Mouse (Mus musculus): ENCODE data around the gene Olfr624. TPM values are rescaled to one million over a fixed set of nuclear protein-coding genes. Genes with fewer than 3 reads are reported as not detected.
"Not testable (repeated sequence)": the region's sequence is repeated elsewhere in the genome, so short reads cannot be mapped to it uniquely, and the experiment has no call there.

The Olfr624 gene
- 0.08 and 0.10 TPM in 2 replicates for polyA plus RNA-seq (2014; fragmentation: Nextera tagmentation; extraction: Ambion mirVana)

DNA sequence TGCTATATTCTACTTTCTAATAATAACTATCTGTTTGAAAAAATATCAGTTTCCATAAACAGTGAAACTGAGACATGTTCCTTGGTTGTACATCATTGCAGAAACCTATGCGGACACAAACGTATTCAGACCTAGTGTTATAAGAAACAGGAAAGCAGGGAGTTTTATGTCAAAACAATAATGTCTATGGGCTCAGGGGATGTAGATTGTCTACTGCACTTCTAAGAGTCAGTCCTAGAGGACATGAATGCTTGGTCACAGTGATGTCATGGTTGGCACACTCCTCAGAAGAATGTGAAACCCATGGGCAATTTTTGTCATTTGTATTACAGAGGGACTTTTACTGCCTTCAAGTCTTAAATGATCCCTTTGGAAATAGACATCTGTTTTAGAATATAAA lies at the start of gene Olfr624:
TSS of gene Olfr624 (minus strand) at position 101 of the 400 bp plus-strand sequence.
- WGBS = 95% methylated on average over 2 of the region's 2 CpGs

DNA sequence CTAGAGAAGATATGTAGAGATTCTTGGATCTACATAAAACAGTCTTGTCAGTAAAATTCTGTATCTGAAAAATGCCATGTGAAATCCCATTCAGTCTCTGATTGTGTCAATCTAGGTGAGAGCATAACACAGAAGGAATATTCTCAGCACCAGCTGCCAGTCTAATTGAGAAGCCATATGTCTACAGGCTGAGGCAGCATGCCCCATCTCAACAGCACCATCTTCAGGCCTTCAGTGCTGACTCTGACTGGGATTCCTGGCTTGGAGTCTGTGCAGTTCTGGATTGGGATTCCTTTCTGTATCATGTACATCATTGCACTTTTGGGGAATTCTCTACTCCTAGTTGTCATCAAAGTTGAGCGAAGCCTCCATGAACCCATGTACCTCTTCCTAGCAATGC lies 45.4 kb upstream of the Olfr624 start:
- not testable (repeated sequence) for ATAC-seq (ENCODE audit: insufficient number of reproducible peaks, low FRiP score, low TSS enrichment, low read depth); DNase-seq (ENCODE audit: low spot score); H3K4me2 ChIP-seq (ENCODE audit: low read depth, severe bottlenecking); H3K27me3 ChIP-seq (ENCODE audit: control insufficient read depth, insufficient read depth, low read length); H3K4me1 ChIP-seq (ENCODE audit: control insufficient read depth, insufficient read depth, low read length); H3K9ac ChIP-seq (ENCODE audit: low read length); H3K9me3 ChIP-seq (ENCODE audit: control insufficient read depth, low read length); H3K27ac ChIP-seq (replicated peaks; ENCODE audit: low read depth, low read length); H3K4me3 ChIP-seq (ENCODE audit: low read depth, low read length); H3K36me3 ChIP-seq (ENCODE audit: control insufficient read depth, insufficient read depth, low read length)
- WGBS = 85% methylated on average over 1 of the region's 1 CpGs

More for the DNA sequence above, at the start of gene Olfr624:
- no peaks in the 10 kb centered on the region for H3K4me1 ChIP-seq (ENCODE audit: control insufficient read depth, insufficient read depth, low read length)
- no peak within 1 kb of the TSS for H3K4me2 ChIP-seq (ENCODE audit: low read depth, severe bottlenecking)
- no peak within 1 kb of the TSS for H3K4me3 ChIP-seq (ENCODE audit: low read depth, low read length)
- no peak for ATAC-seq (ENCODE audit: insufficient number of reproducible peaks, low FRiP score, low TSS enrichment, low read depth)
- DNase-seq (ENCODE audit: low spot score) = no peak
- H3K27ac ChIP-seq (replicated peaks; ENCODE audit: low read depth, low read length) = no peak within 1 kb of the TSS
- no peak within 1 kb of the TSS for H3K9ac ChIP-seq (ENCODE audit: low read length)
- H3K27me3 ChIP-seq (ENCODE audit: control insufficient read depth, insufficient read depth, low read length) = no peaks in the 10 kb centered on the region
- no peaks in the 10 kb centered on the region for H3K36me3 ChIP-seq (ENCODE audit: control insufficient read depth, insufficient read depth, low read length)
- H3K9me3 ChIP-seq (ENCODE audit: control insufficient read depth, low read length) = no peaks in the 10 kb centered on the region

DNA sequence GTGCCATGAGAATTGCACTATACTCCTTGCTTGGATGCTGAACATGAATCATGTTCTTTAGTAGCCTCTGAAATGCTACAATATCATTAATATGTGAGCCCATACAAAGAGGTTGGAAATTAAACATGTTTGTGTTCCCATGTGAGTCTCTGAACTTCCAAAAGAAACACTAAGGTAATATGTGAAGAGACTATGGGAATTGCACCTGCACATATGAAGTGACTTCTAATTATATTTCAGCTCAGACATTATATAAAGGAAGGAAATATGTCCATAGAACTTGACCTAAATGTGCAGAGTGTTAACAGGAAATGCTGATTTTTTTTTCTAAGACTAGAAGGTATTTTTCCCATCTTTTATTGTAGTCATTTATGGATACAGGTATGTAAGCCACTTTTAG lies 43.4 kb upstream of the Olfr624 start, which contains the start of gene Olfr243:
TSS of gene Olfr243 (plus strand) at position 301 of the 400 bp plus-strand sequence.
- no peaks in the 10 kb centered on the region for H3K9me3 ChIP-seq (ENCODE audit: control insufficient read depth, low read length)
- H3K4me3 ChIP-seq (ENCODE audit: low read depth, low read length) = no peak within 1 kb of the TSS
- H3K27ac ChIP-seq (replicated peaks; ENCODE audit: low read depth, low read length) = no peak within 1 kb of the TSS
- DNase-seq (ENCODE audit: low spot score) = no peak
- no peaks in the 10 kb centered on the region for H3K27me3 ChIP-seq (ENCODE audit: control insufficient read depth, insufficient read depth, low read length)
- H3K9ac ChIP-seq (ENCODE audit: low read length) = no peak within 1 kb of the TSS
- no peak within 1 kb of the TSS for H3K4me2 ChIP-seq (ENCODE audit: low read depth, severe bottlenecking)
- no peaks in the 10 kb centered on the region for H3K4me1 ChIP-seq (ENCODE audit: control insufficient read depth, insufficient read depth, low read length)
- ATAC-seq (ENCODE audit: insufficient number of reproducible peaks, low FRiP score, low TSS enrichment, low read depth) = no peak
- no peaks in the 10 kb centered on the region for H3K36me3 ChIP-seq (ENCODE audit: control insufficient read depth, insufficient read depth, low read length)

DNA sequence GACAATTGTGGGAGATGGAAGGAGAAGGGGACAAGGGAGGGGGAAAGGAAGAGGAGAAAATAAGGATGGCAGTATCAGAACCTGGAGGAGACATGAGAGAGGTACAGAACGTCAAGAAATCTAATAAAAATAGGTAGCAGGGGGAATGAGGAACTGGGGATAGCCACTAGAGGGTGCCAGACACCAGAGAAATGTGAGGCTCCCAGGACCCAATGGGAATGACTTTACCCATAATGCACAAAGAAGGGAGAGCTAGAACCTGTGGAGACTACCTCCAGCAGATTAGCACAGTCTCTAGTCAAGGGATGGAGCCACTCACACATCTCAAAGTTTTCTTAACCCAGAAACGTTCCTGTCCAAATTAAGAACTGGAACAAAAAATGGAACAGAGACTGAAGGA lies 41.0 kb upstream of the Olfr624 start:
- ATAC-seq (ENCODE audit: insufficient number of reproducible peaks, low FRiP score, low TSS enrichment, low read depth) (no peak), DNase-seq (ENCODE audit: low spot score) (no peak)
- H3K4me3 ChIP-seq (ENCODE audit: low read depth, low read length) = no peak overlapping the region
- H3K9ac ChIP-seq (ENCODE audit: low read length) = no peak overlapping the region
- H3K36me3 ChIP-seq (ENCODE audit: control insufficient read depth, insufficient read depth, low read length) = no peaks in the 10 kb centered on the region
- 50% methylated on average over 2 of the region's 2 CpGs for WGBS
- H3K4me1 ChIP-seq (ENCODE audit: control insufficient read depth, insufficient read depth, low read length) = no peaks in the 10 kb centered on the region
- no peak overlapping the region for H3K4me2 ChIP-seq (ENCODE audit: low read depth, severe bottlenecking)
- no peaks in the 10 kb centered on the region for H3K27me3 ChIP-seq (ENCODE audit: control insufficient read depth, insufficient read depth, low read length)
- H3K27ac ChIP-seq (replicated peaks; ENCODE audit: low read depth, low read length) = no peak overlapping the region
- no peaks in the 10 kb centered on the region for H3K9me3 ChIP-seq (ENCODE audit: control insufficient read depth, low read length)

DNA sequence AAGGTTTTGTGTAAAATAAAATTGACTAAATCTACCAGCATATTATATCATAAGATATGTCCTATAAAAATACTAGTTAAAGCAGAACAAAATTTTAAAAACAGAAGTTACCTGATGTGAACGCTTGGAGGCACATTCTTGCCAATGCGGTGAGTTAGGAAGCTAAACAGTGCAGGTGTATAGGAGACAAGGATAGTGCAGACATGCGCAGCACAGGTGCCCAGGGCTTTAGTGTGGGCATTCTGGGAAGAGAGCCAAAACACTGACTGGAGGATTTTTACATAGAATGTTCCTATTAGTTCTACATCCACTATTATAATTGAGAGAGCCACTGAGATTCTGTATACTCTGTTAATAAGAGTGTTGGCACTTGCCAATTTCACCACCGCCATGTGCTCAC lies 28.5 kb upstream of the Olfr624 start:
- Histone ChIP-seq H3K36me3 (ENCODE audit: control insufficient read depth, insufficient read depth, low read length) (no peaks in the 10 kb centered on the region), H3K27me3 (ENCODE audit: control insufficient read depth, insufficient read depth, low read length) (no peaks in the 10 kb centered on the region), H3K4me3 (ENCODE audit: low read depth, low read length) (no peak overlapping the region), H3K9me3 (ENCODE audit: control insufficient read depth, low read length) (no peaks in the 10 kb centered on the region), H3K9ac (ENCODE audit: low read length) (no peak overlapping the region), H3K27ac (replicated peaks; ENCODE audit: low read depth, low read length) (no peak overlapping the region), H3K4me2 (ENCODE audit: low read depth, severe bottlenecking) (no peak overlapping the region), H3K4me1 (ENCODE audit: control insufficient read depth, insufficient read depth, low read length) (no peaks in the 10 kb centered on the region)
- no peak for DNase-seq (ENCODE audit: low spot score)
- no peak for ATAC-seq (ENCODE audit: insufficient number of reproducible peaks, low FRiP score, low TSS enrichment, low read depth)
- 90% methylated on average over 4 of the region's 4 CpGs for WGBS

DNA sequence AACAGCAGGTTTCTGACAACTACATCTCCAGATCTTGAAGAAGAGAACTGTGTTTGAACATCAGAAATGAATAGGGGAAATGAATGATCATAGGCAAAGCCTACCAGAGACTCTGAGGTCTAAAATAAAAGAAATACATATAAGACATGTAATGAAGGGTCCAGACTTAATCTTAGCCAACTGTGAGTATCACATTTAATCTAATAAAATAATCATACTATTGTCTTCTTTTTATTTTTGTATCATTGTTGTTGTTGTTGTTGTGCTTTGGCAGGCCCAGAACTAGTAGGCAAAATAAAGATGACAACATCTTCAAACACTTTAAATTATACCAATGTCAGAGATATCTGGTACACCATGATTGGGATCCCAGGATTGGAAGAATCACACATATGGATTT lies 11.4 kb upstream of the Olfr624 start, which contains the start of gene Olfr625-ps1:
TSS of gene Olfr625-ps1 (plus strand) at position 301 of the 400 bp plus-strand sequence.
- Histone ChIP-seq H3K4me3 (ENCODE audit: low read depth, low read length) (no peak within 1 kb of the TSS), H3K27ac (replicated peaks; ENCODE audit: low read depth, low read length) (no peak within 1 kb of the TSS), H3K4me2 (ENCODE audit: low read depth, severe bottlenecking) (no peak within 1 kb of the TSS), H3K36me3 (ENCODE audit: control insufficient read depth, insufficient read depth, low read length) (no peaks in the 10 kb centered on the region), H3K9me3 (ENCODE audit: control insufficient read depth, low read length) (no peaks in the 10 kb centered on the region), H3K4me1 (ENCODE audit: control insufficient read depth, insufficient read depth, low read length) (no peaks in the 10 kb centered on the region), H3K27me3 (ENCODE audit: control insufficient read depth, insufficient read depth, low read length) (no peaks in the 10 kb centered on the region), H3K9ac (ENCODE audit: low read length) (no peak within 1 kb of the TSS)
- DNase-seq (ENCODE audit: low spot score) (no peak), ATAC-seq (ENCODE audit: insufficient number of reproducible peaks, low FRiP score, low TSS enrichment, low read depth) (no peak)

DNA sequence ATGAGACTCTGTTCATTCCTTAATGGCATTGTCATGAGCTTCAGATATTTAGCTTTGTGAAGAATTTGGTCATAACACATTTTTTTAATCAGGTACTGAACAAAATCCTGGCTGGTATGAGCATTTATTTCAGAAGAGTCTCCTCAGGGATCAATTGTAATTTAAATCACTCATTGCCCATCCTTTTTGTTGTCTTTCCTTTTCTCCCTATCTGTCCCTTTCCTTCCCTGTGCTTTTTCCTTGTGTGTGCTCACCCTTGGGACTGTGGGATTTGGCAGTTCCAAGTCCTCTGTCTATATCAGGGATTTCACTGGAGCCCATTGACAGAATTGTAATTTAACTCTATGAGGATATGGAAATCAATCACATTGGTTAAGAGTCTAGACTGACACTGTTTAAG lies 7.4 kb downstream of the Olfr624 start, which contains the start of gene Olfr623:
TSS of gene Olfr623 (minus strand) at position 101 of the 400 bp plus-strand sequence.
- no peaks in the 10 kb centered on the region for H3K4me1 ChIP-seq (ENCODE audit: control insufficient read depth, insufficient read depth, low read length)
- H3K27ac ChIP-seq (replicated peaks; ENCODE audit: low read depth, low read length) = no peak within 1 kb of the TSS
- no peak within 1 kb of the TSS for H3K4me2 ChIP-seq (ENCODE audit: low read depth, severe bottlenecking)
- H3K9me3 ChIP-seq (ENCODE audit: control insufficient read depth, low read length) = no peaks in the 10 kb centered on the region
- no peak within 1 kb of the TSS for H3K9ac ChIP-seq (ENCODE audit: low read length)
- no peak within 1 kb of the TSS for H3K4me3 ChIP-seq (ENCODE audit: low read depth, low read length)
- DNase-seq (ENCODE audit: low spot score) (no peak), ATAC-seq (ENCODE audit: insufficient number of reproducible peaks, low FRiP score, low TSS enrichment, low read depth) (no peak)
- no peaks in the 10 kb centered on the region for H3K27me3 ChIP-seq (ENCODE audit: control insufficient read depth, insufficient read depth, low read length)
- no peaks in the 10 kb centered on the region for H3K36me3 ChIP-seq (ENCODE audit: control insufficient read depth, insufficient read depth, low read length)

DNA sequence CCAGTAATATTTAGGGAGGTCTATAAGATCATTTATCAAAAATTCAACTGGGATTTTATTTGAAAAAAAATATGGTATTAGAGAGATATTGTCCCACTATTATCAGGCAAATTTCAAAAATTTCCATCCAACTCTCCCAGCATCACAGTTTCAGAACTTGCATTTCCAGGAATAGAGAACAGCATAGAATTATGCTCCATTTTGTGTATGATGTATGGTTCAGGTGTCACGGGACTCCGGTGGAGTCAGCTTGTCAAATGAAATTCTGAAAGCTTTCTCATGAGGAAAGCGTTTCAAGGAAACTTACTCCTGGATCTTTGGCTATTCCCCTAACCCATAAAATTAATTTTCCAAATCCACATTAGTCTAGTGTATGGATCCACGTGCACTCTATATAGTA lies 26.9 kb downstream of the Olfr624 start:
- no peak overlapping the region for H3K4me2 ChIP-seq (ENCODE audit: low read depth, severe bottlenecking)
- no peak overlapping the region for H3K4me3 ChIP-seq (ENCODE audit: low read depth, low read length)
- H3K27ac ChIP-seq (replicated peaks; ENCODE audit: low read depth, low read length) = no peak overlapping the region
- H3K36me3 ChIP-seq (ENCODE audit: control insufficient read depth, insufficient read depth, low read length) = no peaks in the 10 kb centered on the region
- ATAC-seq (ENCODE audit: insufficient number of reproducible peaks, low FRiP score, low TSS enrichment, low read depth) (no peak), DNase-seq (ENCODE audit: low spot score) (no peak)
- H3K4me1 ChIP-seq (ENCODE audit: control insufficient read depth, insufficient read depth, low read length) = no peaks in the 10 kb centered on the region
- no peak overlapping the region for H3K9ac ChIP-seq (ENCODE audit: low read length)
- no peaks in the 10 kb centered on the region for H3K27me3 ChIP-seq (ENCODE audit: control insufficient read depth, insufficient read depth, low read length)
- WGBS = 80% methylated on average over 4 of the region's 4 CpGs
- no peaks in the 10 kb centered on the region for H3K9me3 ChIP-seq (ENCODE audit: control insufficient read depth, low read length)

DNA sequence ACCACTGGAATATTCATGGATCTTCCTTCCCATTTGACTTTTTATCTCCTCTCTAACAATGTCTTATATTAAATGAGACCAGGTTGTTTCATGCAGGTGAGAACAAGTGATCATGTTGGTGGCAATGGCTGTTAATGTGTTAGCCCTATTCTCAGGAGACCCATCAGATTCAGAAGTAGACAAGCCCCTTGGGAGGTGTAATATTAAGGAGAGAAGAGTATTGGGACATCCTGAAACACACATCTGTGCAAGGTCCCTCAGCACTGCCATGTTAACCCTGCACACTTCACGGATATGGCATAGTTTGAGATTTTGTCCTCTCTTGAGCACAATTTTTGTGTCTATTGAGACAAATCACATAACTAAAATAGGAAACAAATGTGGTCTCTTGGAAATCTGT lies 28.4 kb downstream of the Olfr624 start, which contains the start of gene Olfr622:
TSS of gene Olfr622 (minus strand) at position 101 of the 400 bp plus-strand sequence.
- H3K36me3 ChIP-seq (ENCODE audit: control insufficient read depth, insufficient read depth, low read length) = no peaks in the 10 kb centered on the region
- no peaks in the 10 kb centered on the region for H3K4me1 ChIP-seq (ENCODE audit: control insufficient read depth, insufficient read depth, low read length)
- no peak within 1 kb of the TSS for H3K4me2 ChIP-seq (ENCODE audit: low read depth, severe bottlenecking)
- H3K9me3 ChIP-seq (ENCODE audit: control insufficient read depth, low read length) = no peaks in the 10 kb centered on the region
- no peaks in the 10 kb centered on the region for H3K27me3 ChIP-seq (ENCODE audit: control insufficient read depth, insufficient read depth, low read length)
- ATAC-seq (ENCODE audit: insufficient number of reproducible peaks, low FRiP score, low TSS enrichment, low read depth) = no peak
- no peak within 1 kb of the TSS for H3K9ac ChIP-seq (ENCODE audit: low read length)
- no peak within 1 kb of the TSS for H3K27ac ChIP-seq (replicated peaks; ENCODE audit: low read depth, low read length)
- H3K4me3 ChIP-seq (ENCODE audit: low read depth, low read length) = no peak within 1 kb of the TSS
- DNase-seq (ENCODE audit: low spot score) = no peak
- 70% methylated on average over 1 of the region's 1 CpGs for WGBS
